Mouse (Mus musculus) ES-E14 (cell line): ENCODE results near the gene Tbc1d22b. TPM values are rescaled to one million over a fixed set of nuclear protein-coding genes. Genes with fewer than 3 reads are reported as not detected.
"Not testable (repeated sequence)": the region's sequence is repeated elsewhere in the genome, so short reads cannot be mapped to it uniquely, and the experiment has no call there.

Experiments used
- DNase-seq: peaks from one replicate; pipeline ENCODE4 v3.0.0-alpha.2; 2013; ENCODE audit warnings: low read depth, low spot score
- H3K27ac ChIP-seq: 2 replicates; pipeline ENCODE4 v1.5.1; 2012; ENCODE audit warnings: low read depth, mild to moderate bottlenecking, low read length, moderate library complexity, mixed read lengths; ENCODE audit not compliant: poor library complexity, insufficient read depth, severe bottlenecking
- H3K36me3 ChIP-seq: 2 replicates; pipeline ENCODE4 v1.6.1; 2012; ENCODE audit warnings: mild to moderate bottlenecking, low read length, moderate library complexity, mixed read lengths; ENCODE audit not compliant: control insufficient read depth, poor library complexity, insufficient read depth, severe bottlenecking
- H3K4me1 ChIP-seq, 2 experiments: fragments of 150-350 bp in 1 of 2; sonication (generic) in 1 of 2; 2 replicates each; pipeline ENCODE4 v1.6.1; 2012; ENCODE audit warnings: low read length in 2 of 2, mild to moderate bottlenecking in 1 of 2, mixed read lengths in 1 of 2; ENCODE audit not compliant: control insufficient read depth in 2 of 2, insufficient read depth in 2 of 2, poor library complexity in 1 of 2
- H3K4me3 ChIP-seq, 2 experiments: fragments of 150-350 bp in 1 of 2; sonication (generic) in 1 of 2; 2 replicates each; pipeline ENCODE4 v1.5.1; 2012; ENCODE audit warnings: low read length in 2 of 2, low read depth in 1 of 2, mild to moderate bottlenecking in 1 of 2, mixed read lengths in 1 of 2; ENCODE audit not compliant: insufficient read depth in 1 of 2, poor library complexity in 1 of 2, severe bottlenecking in 1 of 2
- H3K9ac ChIP-seq: 2 replicates; pipeline ENCODE4 v1.6.1; 2012; ENCODE audit warnings: low read depth, mild to moderate bottlenecking, low read length, mixed read lengths; ENCODE audit not compliant: poor library complexity, insufficient read depth, severe bottlenecking
- H3K9me3 ChIP-seq: fragments of 150-350 bp; sonication (generic); 2 replicates; pipeline ENCODE4 v1.6.1; 2012; ENCODE audit warnings: low read depth, mild to moderate bottlenecking, low read length; ENCODE audit not compliant: control insufficient read depth, insufficient read depth
- CHD2 ChIP-seq: IDR thresholded peaks from 2 replicates; pipeline ENCODE4 v1.6.1; 2014; ENCODE audit warnings: mild to moderate bottlenecking, low read depth, low read length, inconsistent platforms
- HCFC1 ChIP-seq: IDR thresholded peaks from 2 replicates; pipeline ENCODE4 v1.6.1; 2012; ENCODE audit warnings: low read length, inconsistent platforms, borderline replicate concordance; ENCODE audit not compliant: insufficient read depth
- MAFK ChIP-seq: IDR thresholded peaks from 2 replicates; pipeline ENCODE4 v1.6.1; 2014; ENCODE audit warnings: mild to moderate bottlenecking, low read depth, low read length, inconsistent platforms; ENCODE audit not compliant: insufficient read depth
- ZC3H11A ChIP-seq: IDR thresholded peaks from 2 replicates; pipeline ENCODE4 v1.6.1; 2012; ENCODE audit warnings: low read depth, mild to moderate bottlenecking, inconsistent platforms, low read length, borderline replicate concordance
- ZNF384 ChIP-seq: IDR thresholded peaks from 2 replicates; pipeline ENCODE4 v1.6.1; 2012; ENCODE audit warnings: low read depth, low read length, inconsistent platforms
- in situ Hi-C, 2 experiments: fragments of 600-800 bp; cut with MboI; formaldehyde crosslinking; loops; one replicate each; pipeline ENCODE4 v1.15.1; 2025; ENCODE audit warnings: low sequenced_read_pairs in 2 of 2, inconsistent platforms in 1 of 2; ENCODE audit not compliant: unreplicated experiment in 2 of 2
- total RNA-seq: library from RNA; depleted of rRNA; stranded (reverse); fragments of 300-350 nt; gene quantifications from 2 replicates; pipeline ENCODE4 v1.2.3, GENCODE M21; 2012

The Tbc1d22b gene
- total RNA-seq, 1 experiment = 8.3 TPM

GRCm38 (mm10) chr17:29513044-29513730 is 36.4 kb upstream of the Tbc1d22b start:
- TF ChIP-seq ZNF384 (no peak), MAFK (no peak), ZC3H11A (peak; percentile 82), HCFC1 (no peak), CHD2 (no peak)
- DNase-seq = no peak
- Histone ChIP-seq H3K4me3 (no peak overlapping the region), H3K4me1 (peaks cover 2 to 11% of the 10 kb centered on the region in 2 experiments; a peak in 3 of 4 replicates), H3K9me3 (no peaks in the 10 kb centered on the region), H3K36me3 (no peaks in the 10 kb centered on the region), H3K27ac (no peak overlapping the region), H3K9ac (no peak overlapping the region)
- in situ Hi-C loops = loop anchor here (5.0 to 10.0 kb wide), 2 partner anchors 138 to 141 kb away; no protein-coding TSS in a partner anchor

GRCm38 (mm10) chr17:29514435-29514834 is 35.1 kb upstream of the Tbc1d22b start:
- TF ChIP-seq MAFK (no peak), ZC3H11A (peak; percentile 98)
- DNase-seq = peak; percentile 82
- in situ Hi-C loops = loop anchor here (5.0 to 10.0 kb wide), 2 partner anchors 140 to 142 kb away; no protein-coding TSS in a partner anchor
- no peak overlapping the region for H3K9ac ChIP-seq
- no peak overlapping the region for H3K27ac ChIP-seq
- peaks cover 2 to 13% of the 10 kb centered on the region in 2 experiments; a peak in 3 of 4 replicates for H3K4me1 ChIP-seq
- H3K36me3 ChIP-seq = no peaks in the 10 kb centered on the region
- H3K4me3 ChIP-seq = no peak overlapping the region
- H3K9me3 ChIP-seq = no peaks in the 10 kb centered on the region

- in situ Hi-C loops = loop anchor here in 1 of 2 experiments (10.0 kb wide), 1 partner anchor 144 kb away; no protein-coding TSS in a partner anchor
- peak overlapping the region; percentile 49 to 68 for H3K4me3 ChIP-seq
- H3K4me1 ChIP-seq = peaks cover 0 to 11% of the 10 kb centered on the region in 2 experiments; a peak in 2 of 4 replicates
Observed at GRCm38 (mm10) chr17:29518665-29519064, 30.9 kb upstream of the Tbc1d22b start.

GRCm38 (mm10) chr17:29519731-29520130 is 29.9 kb upstream of the Tbc1d22b start:
- peaks cover 0 to 11% of the 10 kb centered on the region in 2 experiments; a peak in 2 of 4 replicates for H3K4me1 ChIP-seq
- peak overlapping the region; percentile 49 to 68 for H3K4me3 ChIP-seq
- H3K9ac ChIP-seq = peak overlapping the region; percentile 63; the same call in 1 of the 2 replicates
- H3K27ac ChIP-seq = 0 out of 2 replicates have a peak overlapping the region, but pooled peaks have one; percentile 10
- in situ Hi-C loops = loop anchor here in 1 of 2 experiments (10.0 kb wide), 1 partner anchor 145 kb away; no protein-coding TSS in a partner anchor
- H3K36me3 ChIP-seq = no peaks in the 10 kb centered on the region
- H3K9me3 ChIP-seq = no peaks in the 10 kb centered on the region
- no peak for DNase-seq
- TF ChIP-seq HCFC1 = no peak
- no peak for TF ChIP-seq ZC3H11A
- no peak for TF ChIP-seq MAFK
- TF ChIP-seq ZNF384 = no peak
- TF ChIP-seq CHD2 = no peak

More at GRCm38 (mm10) chr17:29518665-29519064, 30.9 kb upstream of the Tbc1d22b start:
- not testable (repeated sequence) for DNase-seq, H3K36me3 ChIP-seq, H3K9me3 ChIP-seq, H3K27ac ChIP-seq
- peak overlapping the region; percentile 63; the same call in 1 of the 2 replicates for H3K9ac ChIP-seq

- Histone ChIP-seq H3K27ac (no peak overlapping the region), H3K9me3 (no peaks in the 10 kb centered on the region), H3K4me3 (no peak overlapping the region), H3K36me3 (no peaks in the 10 kb centered on the region), H3K4me1 (peaks cover 0 to 2% of the 10 kb centered on the region in 2 experiments; a peak in 1 of 4 replicates), H3K9ac (no peak overlapping the region)
- in situ Hi-C loops = no loop called here
- no peak for DNase-seq
- TF ChIP-seq ZC3H11A (0 out of 2 replicates have a peak, but pooled peaks have one; percentile 5), CHD2 (no peak), ZNF384 (no peak)
Observed at GRCm38 (mm10) chr17:29525613-29526012, 24.0 kb upstream of the Tbc1d22b start.
